Mouse (Mus musculus): ENCODE data around the gene Dvl1. TPM values are rescaled to one million over a fixed set of nuclear protein-coding genes. Genes with fewer than 3 reads are reported as not detected.

Dvl1 gene
- polyA plus RNA-seq, 1 experiment, result 98.5 TPM

DNA sequence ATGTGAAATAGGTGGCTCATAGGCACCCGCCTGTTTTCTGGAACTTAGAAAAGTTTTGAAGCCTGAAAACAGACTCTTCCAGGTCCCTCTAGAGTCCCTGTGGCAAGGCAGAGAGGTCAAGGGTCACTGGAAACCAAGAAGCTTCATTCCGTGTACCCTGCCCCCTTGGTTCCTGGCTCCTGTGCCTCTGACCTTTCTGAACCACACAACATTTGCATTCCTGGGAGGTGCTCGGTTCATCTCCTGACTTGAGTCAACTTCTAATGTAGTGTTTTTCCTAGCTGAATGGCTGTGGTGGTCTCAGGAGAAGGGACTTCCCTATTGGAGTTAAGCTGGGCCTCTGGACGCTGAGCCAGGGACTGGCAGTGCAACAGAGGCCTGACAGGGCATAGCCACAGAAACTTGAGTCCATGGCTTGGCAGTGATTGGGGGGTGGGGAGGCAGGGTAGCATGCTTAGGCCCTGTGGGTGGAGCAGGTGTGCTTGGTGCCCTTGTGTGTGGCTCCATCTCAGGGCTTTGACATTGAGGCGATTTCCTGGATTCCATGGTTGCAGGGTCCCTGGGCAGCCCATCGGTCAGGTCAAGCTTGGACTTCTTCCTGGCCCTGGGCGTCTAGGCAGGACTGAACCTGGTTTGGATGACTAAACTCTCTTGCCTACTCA is 1.4 kb downstream of the Dvl1 start:
- no peak overlapping the region for H3K27ac ChIP-seq (ENCODE audit: insufficient read depth, low read length)
- TF ChIP-seq POLR2A (IDR thresholded peaks at IDR 0.05; ENCODE audit: low read depth, low read length) (no peak), CTCF (IDR thresholded peaks at IDR 0.05; ENCODE audit: extremely low read depth, insufficient read depth, insufficient read length, insufficient replicate concordance) (no peak)
- no peaks in the 10 kb centered on the region for H3K27me3 ChIP-seq (ENCODE audit: control insufficient read depth, insufficient read depth, low read length)
- no peaks in the 10 kb centered on the region for H3K36me3 ChIP-seq (ENCODE audit: control insufficient read depth, insufficient read depth, low read length)
- H3K4me1 ChIP-seq (ENCODE audit: control insufficient read depth, insufficient read depth, insufficient read length), result peaks cover 16% of the 10 kb centered on the region; the same call in 1 of the 2 replicates
- WGBS, result 79% methylated on average over 7 of the region's 7 CpGs
- peak overlapping the region; percentile 75; the same call in 1 of the 2 replicates for H3K4me3 ChIP-seq (ENCODE audit: extremely low read depth, insufficient read depth, insufficient read length)
- no peak for DNase-seq (ENCODE audit: low read depth in 1 of 2, low spot score in 2 of 2)

DNA sequence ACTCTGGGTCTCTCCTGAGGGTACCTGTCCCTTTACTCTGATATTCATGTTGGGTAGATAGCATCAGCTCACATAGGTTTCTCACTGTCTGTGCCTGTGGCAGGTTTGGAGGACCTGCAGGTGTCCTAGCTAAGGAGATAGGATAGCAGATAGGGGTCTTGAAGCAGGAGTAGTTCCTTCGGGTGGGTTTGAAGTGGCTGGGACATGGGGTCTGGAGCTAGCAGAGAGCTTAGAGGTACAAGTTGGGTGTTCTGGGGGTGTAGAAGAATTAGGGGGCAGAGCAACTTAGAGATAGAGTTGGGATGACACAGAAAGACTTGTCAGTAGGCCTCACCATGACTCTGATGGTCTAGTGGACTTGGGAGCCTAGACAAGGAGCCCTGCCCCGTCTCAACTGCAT is 2.2 kb downstream of the Dvl1 start:
- Histone ChIP-seq H3K27ac (ENCODE audit: insufficient read depth, low read length) (no peak overlapping the region), H3K36me3 (ENCODE audit: control insufficient read depth, insufficient read depth, low read length) (no peaks in the 10 kb centered on the region; the same call in 1 of the 2 replicates), H3K27me3 (ENCODE audit: control insufficient read depth, insufficient read depth, low read length) (no peaks in the 10 kb centered on the region), H3K4me1 (ENCODE audit: control insufficient read depth, insufficient read depth, insufficient read length) (peaks cover 16% of the 10 kb centered on the region; the same call in 1 of the 2 replicates), H3K4me3 (ENCODE audit: extremely low read depth, insufficient read depth, insufficient read length) (no peak overlapping the region)
- no peak for TF ChIP-seq POLR2A (IDR thresholded peaks at IDR 0.05; ENCODE audit: low read depth, low read length)
- no peak for TF ChIP-seq CTCF (IDR thresholded peaks at IDR 0.05; ENCODE audit: extremely low read depth, insufficient read depth, insufficient read length, insufficient replicate concordance)
- WGBS, result 75% methylated on average over 2 of the region's 2 CpGs
- no peak for DNase-seq (ENCODE audit: low read depth in 1 of 2, low spot score in 2 of 2)

DNA sequence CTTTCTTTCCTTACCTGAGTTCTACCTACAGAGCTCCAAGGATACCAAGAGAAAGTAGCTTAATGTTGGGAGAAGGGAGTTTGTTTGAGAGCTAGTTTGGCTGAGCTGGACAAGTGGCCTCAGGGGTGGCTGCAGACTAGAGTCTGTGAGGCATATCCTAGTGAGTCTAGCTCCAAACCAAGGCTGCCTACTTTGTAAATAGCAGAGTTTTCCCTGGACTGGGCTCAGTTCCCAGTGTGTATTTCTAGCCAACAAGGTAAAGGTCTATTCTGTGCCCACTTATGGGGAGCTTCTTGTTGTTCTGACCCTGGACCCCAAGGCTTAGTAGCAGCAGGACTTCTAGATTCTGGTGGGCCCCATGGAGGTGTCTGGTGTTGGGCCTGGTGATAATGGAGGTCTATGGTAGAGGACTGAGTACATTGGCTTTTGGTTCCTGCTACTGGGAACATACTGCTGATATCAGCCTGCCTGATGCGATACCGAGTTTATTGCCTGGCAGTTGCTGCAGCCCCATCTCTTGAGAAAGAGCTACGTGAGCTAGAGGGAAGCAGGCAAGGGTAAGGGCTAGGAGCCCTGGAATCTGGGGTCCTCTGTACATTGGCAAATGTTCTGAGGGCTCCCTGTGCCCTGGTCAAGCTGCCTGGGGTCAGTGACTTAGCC is 2.7 kb downstream of the Dvl1 start:
- Histone ChIP-seq H3K4me1 (ENCODE audit: control insufficient read depth, insufficient read depth, insufficient read length) (peaks cover 16% of the 10 kb centered on the region; the same call in 1 of the 2 replicates), H3K27me3 (ENCODE audit: control insufficient read depth, insufficient read depth, low read length) (no peaks in the 10 kb centered on the region), H3K27ac (ENCODE audit: insufficient read depth, low read length) (no peak overlapping the region), H3K36me3 (ENCODE audit: control insufficient read depth, insufficient read depth, low read length) (peaks cover 3% of the 10 kb centered on the region), H3K4me3 (ENCODE audit: extremely low read depth, insufficient read depth, insufficient read length) (no peak overlapping the region)
- WGBS, result 89% methylated on average over 3 of the region's 3 CpGs
- TF ChIP-seq POLR2A (IDR thresholded peaks at IDR 0.05; ENCODE audit: low read depth, low read length) (no peak), CTCF (IDR thresholded peaks at IDR 0.05; ENCODE audit: extremely low read depth, insufficient read depth, insufficient read length, insufficient replicate concordance) (no peak)
- DNase-seq (ENCODE audit: low read depth in 1 of 2, low spot score in 2 of 2), result no peak

DNA sequence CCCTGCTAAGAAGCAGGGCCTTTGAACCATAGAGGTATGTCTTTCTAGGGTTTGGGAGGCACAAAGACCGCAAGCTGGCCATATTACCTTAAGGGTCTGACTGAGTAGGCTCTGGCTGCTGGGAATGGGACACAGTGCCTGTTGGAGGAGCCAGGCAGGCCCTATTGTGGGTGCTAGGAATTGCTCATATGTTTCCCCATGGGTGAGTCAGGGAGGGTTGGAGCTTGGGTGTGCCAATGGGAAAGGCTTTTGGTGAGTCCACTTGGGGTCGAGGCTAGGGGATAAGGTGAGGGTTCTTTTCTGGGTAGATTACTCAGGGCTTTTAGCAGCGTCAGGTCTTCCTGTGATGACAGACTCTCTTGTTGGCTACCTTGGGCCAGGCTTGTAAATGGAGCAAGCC is 4.2 kb downstream of the Dvl1 start:
- peaks cover 16% of the 10 kb centered on the region; the same call in 1 of the 2 replicates for H3K4me1 ChIP-seq (ENCODE audit: control insufficient read depth, insufficient read depth, insufficient read length)
- TF ChIP-seq POLR2A (IDR thresholded peaks at IDR 0.05; ENCODE audit: low read depth, low read length) (no peak), CTCF (IDR thresholded peaks at IDR 0.05; ENCODE audit: extremely low read depth, insufficient read depth, insufficient read length, insufficient replicate concordance) (no peak)
- no peak overlapping the region for H3K27ac ChIP-seq (ENCODE audit: insufficient read depth, low read length)
- 95% methylated on average over 3 of the region's 3 CpGs for WGBS
- H3K27me3 ChIP-seq (ENCODE audit: control insufficient read depth, insufficient read depth, low read length), result no peaks in the 10 kb centered on the region
- no peak overlapping the region for H3K4me3 ChIP-seq (ENCODE audit: extremely low read depth, insufficient read depth, insufficient read length)
- DNase-seq (ENCODE audit: low read depth in 1 of 2, low spot score in 2 of 2), result no peak
- H3K36me3 ChIP-seq (ENCODE audit: control insufficient read depth, insufficient read depth, low read length), result peaks cover 12% of the 10 kb centered on the region

DNA sequence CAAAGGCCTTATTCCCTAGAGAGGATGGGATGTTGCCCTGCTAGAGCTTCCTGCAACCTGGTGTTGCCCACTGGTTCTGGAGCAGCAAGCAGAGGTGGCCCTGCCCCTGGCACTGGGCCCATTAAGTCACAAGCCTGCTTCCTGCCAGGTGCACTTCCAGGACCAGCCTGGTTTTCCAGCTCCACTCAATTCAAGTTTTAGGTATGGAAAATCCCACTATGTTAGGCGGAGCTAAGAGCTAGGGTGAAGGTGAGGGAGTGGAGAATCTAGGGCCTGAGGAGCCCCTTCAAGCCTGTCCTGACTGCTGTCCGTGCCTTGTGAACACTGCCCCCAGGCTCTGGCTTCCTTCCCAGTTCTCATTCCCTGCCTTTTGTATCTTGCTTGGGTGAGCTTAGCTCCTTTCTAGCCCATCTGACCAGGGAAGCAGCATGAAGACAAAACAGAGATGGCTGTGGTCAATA is 4.8 kb downstream of the Dvl1 start:
- 83% methylated on average over 2 of the region's 2 CpGs for WGBS
- TF ChIP-seq CTCF (IDR thresholded peaks at IDR 0.05; ENCODE audit: extremely low read depth, insufficient read depth, insufficient read length, insufficient replicate concordance) (no peak), POLR2A (IDR thresholded peaks at IDR 0.05; ENCODE audit: low read depth, low read length) (no peak)
- DNase-seq (ENCODE audit: low read depth in 1 of 2, low spot score in 2 of 2), result no peak
- H3K4me3 ChIP-seq (ENCODE audit: extremely low read depth, insufficient read depth, insufficient read length), result no peak overlapping the region
- no peaks in the 10 kb centered on the region for H3K27me3 ChIP-seq (ENCODE audit: control insufficient read depth, insufficient read depth, low read length)
- H3K36me3 ChIP-seq (ENCODE audit: control insufficient read depth, insufficient read depth, low read length), result peaks cover 14% of the 10 kb centered on the region
- peaks cover 12% of the 10 kb centered on the region; the same call in 1 of the 2 replicates for H3K4me1 ChIP-seq (ENCODE audit: control insufficient read depth, insufficient read depth, insufficient read length)
- no peak overlapping the region for H3K27ac ChIP-seq (ENCODE audit: insufficient read depth, low read length)

DNA sequence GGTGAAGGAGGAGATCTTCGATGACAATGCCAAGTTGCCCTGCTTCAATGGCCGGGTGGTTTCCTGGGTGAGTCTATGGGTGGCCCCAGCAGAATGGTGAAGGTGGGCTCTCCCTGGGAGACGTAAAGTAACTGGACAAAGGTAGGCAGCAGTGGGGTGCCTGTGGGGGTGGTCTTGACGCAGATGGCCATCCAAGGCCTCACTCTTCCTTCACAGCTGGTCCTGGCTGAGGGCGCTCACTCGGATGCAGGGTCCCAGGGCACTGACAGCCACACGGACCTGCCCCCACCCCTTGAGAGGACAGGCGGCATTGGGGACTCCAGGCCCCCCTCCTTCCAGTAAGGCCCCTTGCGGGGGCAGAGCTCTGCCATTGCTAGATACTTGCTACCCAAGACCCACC is 6.2 kb downstream of the Dvl1 start:
- H3K27ac ChIP-seq (ENCODE audit: insufficient read depth, low read length), result no peak overlapping the region
- H3K4me1 ChIP-seq (ENCODE audit: control insufficient read depth, insufficient read depth, insufficient read length), result peaks cover 6% of the 10 kb centered on the region; the same call in 1 of the 2 replicates
- peaks cover 15% of the 10 kb centered on the region for H3K36me3 ChIP-seq (ENCODE audit: control insufficient read depth, insufficient read depth, low read length)
- H3K4me3 ChIP-seq (ENCODE audit: extremely low read depth, insufficient read depth, insufficient read length), result no peak overlapping the region
- WGBS, result 93% methylated on average over 9 of the region's 9 CpGs
- no peak for DNase-seq (ENCODE audit: low read depth in 1 of 2, low spot score in 2 of 2)
- H3K27me3 ChIP-seq (ENCODE audit: control insufficient read depth, insufficient read depth, low read length), result no peaks in the 10 kb centered on the region
- no peak for TF ChIP-seq POLR2A (IDR thresholded peaks at IDR 0.05; ENCODE audit: low read depth, low read length)
- no peak for TF ChIP-seq CTCF (IDR thresholded peaks at IDR 0.05; ENCODE audit: extremely low read depth, insufficient read depth, insufficient read length, insufficient replicate concordance)

Measured in spleen, adult 2 months (tissue).